Mouse (Mus musculus) fibroblast of lung, adult 2 months (primary cell): ENCODE measurements around the gene Chchd2.
A peak's percentile ranks its signal among the peaks of the same experiment; 100 is the strongest.
"Not testable (repeated sequence)": the region's sequence is repeated elsewhere in the genome, so short reads cannot be mapped to it uniquely, and the experiment has no call there.

Experiments used
- DNase-seq: peaks from one replicate; pipeline ENCODE4 v3.0.0-alpha.2; 2011; ENCODE audit warnings: low read depth

Gene Chchd2

GRCm38 (mm10) chr5:129886911-129887636, at the start of gene Chchd2:
Gene Chchd2, minus strand, starts transcription at chr5:129887470.
- DNase-seq: peak; percentile 97

GRCm38 (mm10) chr5:129936941-129937340, 49.7 kb upstream of the Chchd2 start:
- no peak for DNase-seq

GRCm38 (mm10) chr5:129929924-129930855, 42.9 kb upstream of the Chchd2 start:
- DNase-seq: no peak

- DNase-seq: no peak
Measured at GRCm38 (mm10) chr5:129925933-129926332, 38.7 kb upstream of the Chchd2 start.

- no peak for DNase-seq
Measured at GRCm38 (mm10) chr5:129924820-129925452, 37.7 kb upstream of the Chchd2 start.

- DNase-seq: no peak
Measured at GRCm38 (mm10) chr5:129921972-129922371, 34.7 kb upstream of the Chchd2 start.

GRCm38 (mm10) chr5:129919320-129919719, 32.0 kb upstream of the Chchd2 start:
- DNase-seq: no peak

- no peak for DNase-seq
Measured at GRCm38 (mm10) chr5:129918752-129919151, 31.5 kb upstream of the Chchd2 start.

- no peak for DNase-seq
Measured at GRCm38 (mm10) chr5:129918065-129918651, 30.9 kb upstream of the Chchd2 start.

GRCm38 (mm10) chr5:129915491-129915890, 28.2 kb upstream of the Chchd2 start:
- DNase-seq: not testable (repeated sequence)

GRCm38 (mm10) chr5:129914024-129914423, 26.8 kb upstream of the Chchd2 start:
- no peak for DNase-seq

GRCm38 (mm10) chr5:129909591-129909990, 22.3 kb upstream of the Chchd2 start:
- DNase-seq: no peak

GRCm38 (mm10) chr5:129909147-129909546, 21.9 kb upstream of the Chchd2 start:
- DNase-seq: no peak

GRCm38 (mm10) chr5:129908242-129908965, 21.1 kb upstream of the Chchd2 start, which contains the start of gene Nupr1l:
Gene Nupr1l, plus strand, starts transcription at chr5:129908540.
- peak; percentile 51 for DNase-seq

GRCm38 (mm10) chr5:129907775-129908174, 20.5 kb upstream of the Chchd2 start:
- no peak for DNase-seq

GRCm38 (mm10) chr5:129898449-129898848, 11.2 kb upstream of the Chchd2 start, which contains the start of gene Phkg1:
Gene Phkg1, minus strand, starts transcription at chr5:129898549.
- DNase-seq: no peak

GRCm38 (mm10) chr5:129895198-129896088, 8.2 kb upstream of the Chchd2 start, which contains the start of gene Zbed5:
Gene Zbed5, plus strand, starts transcription at chr5:129895723.
- peak; percentile 96 for DNase-seq

GRCm38 (mm10) chr5:129890390-129890789, 3.1 kb upstream of the Chchd2 start:
- DNase-seq: not testable (repeated sequence)

GRCm38 (mm10) chr5:129886271-129886670, 999 bp downstream of the Chchd2 start:
- DNase-seq: no peak

- DNase-seq: no peak
Measured at GRCm38 (mm10) chr5:129879888-129880287, 7.4 kb downstream of the Chchd2 start.
